Mouse (Mus musculus): ENCODE results near the gene Cd151.

Gene Cd151

DNA sequence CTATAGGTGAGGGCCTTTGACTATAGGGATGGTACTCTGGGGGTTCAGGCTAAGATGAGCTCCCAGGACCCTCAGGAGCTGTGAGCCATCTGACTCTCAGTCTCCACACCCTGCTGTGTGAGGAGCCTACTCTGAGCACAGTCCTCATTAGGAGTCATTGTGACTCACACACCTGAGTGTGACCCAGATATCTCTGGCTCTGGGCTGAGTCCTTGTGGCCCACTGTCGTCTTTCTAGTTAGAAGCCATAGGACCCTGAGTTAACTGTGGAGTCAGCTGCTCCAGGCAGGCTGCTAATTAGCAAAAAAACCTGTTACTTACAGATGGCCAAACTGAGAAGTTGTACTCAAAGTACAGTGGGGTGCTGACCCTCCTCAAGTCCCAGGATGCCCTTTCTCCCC is 26.5 kb downstream of the Cd151 start:
- no peak for DNase-seq (ENCODE audit: low read depth, low spot score)

GRCm38 (mm10) chr7:141495379-141495778 is 28.2 kb downstream of the Cd151 start:
- no peak for DNase-seq (ENCODE audit: low read depth, low spot score)

- DNase-seq (ENCODE audit: low read depth, low spot score) = no peak
These were observed 28.7 kb downstream of the Cd151 start for GRCm38 (mm10) chr7:141495940-141496339.

GRCm38 (mm10) chr7:141497600-141497999 is 30.4 kb downstream of the Cd151 start:
- DNase-seq (ENCODE audit: low read depth, low spot score) = no peak

DNA sequence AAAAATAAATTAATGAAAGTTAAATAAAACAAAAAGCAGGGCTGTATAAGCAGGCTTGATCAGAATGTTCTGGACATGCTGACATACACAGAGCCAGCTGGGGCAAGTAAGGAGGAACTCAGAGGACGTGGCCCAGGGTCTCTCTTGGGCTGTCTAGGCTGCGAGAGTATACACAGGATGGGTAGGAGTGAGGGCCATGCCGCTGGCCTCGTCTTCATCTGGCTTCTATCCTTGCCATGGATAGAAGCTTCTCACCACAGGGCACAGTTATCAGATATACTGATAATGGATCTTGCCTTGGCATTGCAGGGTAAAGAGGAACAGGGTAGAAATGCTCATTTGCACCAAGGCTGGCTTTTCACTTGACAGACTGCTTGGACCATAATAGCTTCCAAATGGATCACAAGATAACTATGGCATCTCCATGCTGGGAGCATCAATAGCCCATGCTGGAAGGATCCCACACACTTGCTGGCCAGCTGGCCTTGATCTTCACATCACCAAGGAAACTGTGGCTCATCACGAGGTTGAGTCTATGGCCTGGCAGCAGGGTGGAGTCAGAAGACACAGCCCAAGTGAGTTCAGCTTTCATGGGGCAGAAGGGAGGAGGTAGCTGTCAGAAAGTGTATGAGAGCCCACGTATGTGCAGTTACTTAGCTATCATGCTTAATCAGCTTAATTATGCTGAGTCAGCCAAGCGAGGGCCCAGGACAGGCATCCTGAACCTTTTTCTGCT is 34.8 kb downstream of the Cd151 start:
- no peak for DNase-seq (ENCODE audit: low read depth, low spot score)

GRCm38 (mm10) chr7:141502556-141502905 is 35.3 kb downstream of the Cd151 start:
- DNase-seq (ENCODE audit: low read depth, low spot score) = no peak

- no peak for DNase-seq (ENCODE audit: low read depth, low spot score)
These were observed 39.1 kb downstream of the Cd151 start for GRCm38 (mm10) chr7:141506278-141506677.

DNA sequence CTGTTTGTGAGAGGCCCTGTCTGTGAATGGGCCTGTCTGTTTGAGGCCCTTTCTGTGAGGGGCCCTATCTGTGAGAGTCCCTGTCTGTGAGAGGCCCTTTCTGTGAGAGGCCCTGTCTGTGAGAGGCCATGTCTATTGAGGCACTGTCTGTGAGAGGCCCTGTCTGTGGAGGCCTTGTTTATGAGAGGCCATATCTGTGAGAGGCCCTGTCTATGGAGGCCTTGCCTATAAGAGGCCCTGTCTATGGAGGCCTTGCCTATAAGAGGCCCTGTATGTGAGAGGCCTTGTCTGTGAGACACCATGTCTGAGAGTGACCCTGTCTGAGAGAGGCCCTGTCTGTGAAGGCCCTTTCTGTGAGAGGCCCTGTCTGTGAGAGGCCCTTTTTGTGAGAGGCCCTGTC is 41.0 kb downstream of the Cd151 start:
- DNase-seq (ENCODE audit: low read depth, low spot score) = no peak

DNA sequence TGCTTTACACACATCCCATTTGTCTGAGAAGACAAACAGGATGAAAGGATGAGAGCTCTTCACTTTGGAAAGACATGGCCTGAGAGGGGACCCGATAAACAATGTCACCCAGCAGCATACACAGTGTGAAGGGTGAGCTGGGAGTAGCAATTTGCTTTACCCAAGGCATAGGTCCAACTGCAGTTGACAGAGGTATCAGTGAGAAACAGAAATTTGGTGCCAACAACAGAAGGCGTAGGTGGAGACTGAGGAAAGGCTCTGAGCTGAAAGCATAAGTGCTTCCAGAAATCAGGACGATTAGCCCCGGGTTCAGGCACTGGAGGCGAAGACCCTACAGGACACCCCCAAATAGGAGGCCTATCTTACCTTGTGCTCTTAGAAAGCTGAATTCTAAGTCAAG is 43.0 kb downstream of the Cd151 start:
- DNase-seq (ENCODE audit: low read depth, low spot score) = no peak

DNA sequence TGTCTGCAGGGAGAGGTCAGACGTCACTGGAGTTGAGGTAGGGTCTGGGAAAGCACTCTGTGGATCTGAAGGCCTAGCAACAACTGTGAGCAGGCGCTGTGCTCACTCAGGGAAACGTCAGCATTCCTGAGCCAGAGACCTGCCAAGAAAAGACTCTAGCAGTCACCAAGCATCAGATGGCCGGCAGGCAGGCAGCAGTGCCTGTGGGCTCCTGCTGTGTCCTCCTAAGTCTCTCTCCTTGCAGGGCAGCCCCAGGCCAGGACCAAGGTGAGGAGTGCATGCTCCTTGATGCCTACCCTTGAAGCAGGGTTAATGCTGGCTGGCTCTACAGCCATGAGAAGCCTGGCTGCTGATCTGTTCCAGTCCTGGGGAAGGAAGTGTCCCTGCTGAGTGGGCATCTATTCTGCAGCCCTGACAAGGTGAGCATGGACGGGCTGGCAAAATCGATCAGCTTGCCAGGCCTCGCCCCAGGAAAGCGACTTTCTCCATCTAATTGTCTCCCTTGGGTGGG is 43.5 kb downstream of the Cd151 start:
- no peak for DNase-seq (ENCODE audit: low read depth, low spot score)

GRCm38 (mm10) chr7:141517638-141518037 is 50.4 kb downstream of the Cd151 start:
- no peak for DNase-seq (ENCODE audit: low read depth, low spot score)

DNA sequence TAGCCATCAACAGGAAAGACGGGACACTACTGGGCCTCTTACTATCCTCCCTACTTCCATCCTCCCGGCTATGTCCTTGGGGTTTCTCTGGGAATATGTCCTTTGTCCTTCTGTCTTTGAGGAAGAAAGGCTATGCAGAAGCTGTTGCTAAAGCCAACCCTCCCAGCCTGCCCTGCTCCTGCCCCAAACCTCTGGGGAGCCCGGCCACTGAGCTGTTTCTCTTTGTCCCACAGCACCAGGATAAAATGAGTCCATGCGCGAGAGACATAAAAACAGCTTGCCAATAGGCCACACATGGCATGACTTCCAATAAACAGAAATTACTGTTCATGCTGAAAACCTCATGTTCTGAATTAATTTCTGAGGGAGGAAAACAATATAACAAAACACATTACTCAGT is 51.1 kb downstream of the Cd151 start:
- DNase-seq (ENCODE audit: low read depth, low spot score) = no peak

- no peak for DNase-seq (ENCODE audit: low read depth, low spot score)
These were observed 51.7 kb downstream of the Cd151 start for GRCm38 (mm10) chr7:141518926-141519325.

DNA sequence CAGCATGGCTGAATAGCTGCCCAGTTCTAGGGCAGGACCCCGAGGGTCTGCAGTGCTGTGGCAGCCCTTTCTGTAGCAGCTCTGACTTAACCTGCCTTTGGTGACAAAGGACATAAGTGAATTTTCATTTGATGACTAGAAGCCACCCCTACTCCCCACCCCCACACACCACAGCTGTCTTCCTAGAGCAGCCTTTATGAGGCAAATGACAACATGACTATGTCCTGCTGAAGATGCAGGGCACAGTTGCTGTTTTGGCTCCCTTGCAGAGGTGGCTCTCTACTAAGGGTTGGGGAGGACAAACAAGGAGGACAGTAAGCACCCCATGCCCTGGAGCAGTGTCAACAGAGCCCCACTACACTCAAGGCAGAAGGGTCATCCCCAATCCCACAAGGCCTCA is 52.6 kb downstream of the Cd151 start:
- DNase-seq (ENCODE audit: low read depth, low spot score) = no peak
